Mouse (Mus musculus) embryonic stem cell, embryonic (primary cell): ENCODE results near the gene Nudt17.

ENCODE experiments used
- CTCF ChIA-PET, 4 experiments: fragments of 300-600 bp in 2 of 4; fragments of 350-600 bp in 2 of 4; sonication (Branson Sonifier 250); formaldehyde crosslinking; loops; one replicate each; lab custom pipeline; 2022; ENCODE audit warnings: inconsistent platforms in 2 of 4; lab: Charles Lee
- POLR2A ChIA-PET, 4 experiments: fragments of 300-600 bp in 2 of 4; fragments of 350-600 bp in 2 of 4; sonication (Branson Sonifier 250); formaldehyde crosslinking; loops; one replicate each; lab custom pipeline; 2022; ENCODE audit warnings: antibody characterized with exemption in 4 of 4, inconsistent platforms in 1 of 4; lab: Charles Lee

Gene Nudt17

GRCm38 (mm10) chr3:96727343-96727827, 19.0 kb upstream of the Nudt17 start, which contains the start of the genes Polr3c and Rnf115:
Polr3c (minus strand) TSS chr3:96727628.
Rnf115 (plus strand) TSS chr3:96727664.
- ChIA-PET POLR2A (interaction anchor here in 3 of 4 experiments (0.6 to 1.8 kb wide), 32 partner anchors 9 to 151 kb away, joined by 3 to 14 read pairs (median 4); partner anchors contain the start of genes Gm16253 (in 3 of the 3), Pias3 (in 3 of the 3), Nudt17 (in 2 of the 3) and Polr3gl (in 1 of the 3)), CTCF (interaction anchor here in 2 of 4 experiments (0.6 to 1.0 kb wide), 3 partner anchors 19 to 209 kb away, joined by 3 read pairs; partner anchors contain the start of gene Nudt17 (in 1 of the 2))

DNA sequence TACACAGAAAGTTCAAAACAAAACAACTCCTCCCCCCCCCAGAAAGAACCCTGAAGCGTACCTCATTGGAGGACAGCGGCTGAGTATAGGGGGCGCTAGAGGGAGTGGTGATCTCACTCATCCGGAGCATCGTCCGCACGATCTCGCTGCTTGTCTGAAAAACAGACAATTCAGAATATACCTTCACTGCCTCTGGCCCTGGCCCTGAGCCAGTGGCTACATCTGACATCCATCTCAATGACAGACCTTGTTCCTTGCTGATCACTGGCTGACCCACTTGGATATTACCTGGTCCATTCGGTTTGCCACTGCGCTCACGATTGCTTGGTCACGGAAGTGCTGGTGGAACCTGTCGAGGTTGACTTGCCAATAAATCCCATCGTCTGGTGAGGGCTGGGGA, 10.8 kb upstream of the Nudt17 start:
- ChIA-PET POLR2A (interaction anchor here in 2 of 4 experiments (0.6 to 2.3 kb wide), 16 partner anchors 8 to 161 kb away, joined by 3 to 13 read pairs (median 4); partner anchors contain the start of genes Nudt17 (in 2 of the 2), Polr3c (in 2 of the 2), Rnf115 (in 2 of the 2) and Pias3 (in 1 of the 2)), CTCF (interaction anchor here in 3 of 4 experiments (0.5 to 1.9 kb wide), 17 partner anchors 11 to 500 kb away, joined by 3 to 10 read pairs (median 3); partner anchors contain the start of genes Nudt17 (in 2 of the 3), Bola1 (in 1 of the 3) and Itga10 (in 1 of the 3))

- CTCF ChIA-PET: interaction anchor here in 2 of 4 experiments (0.6 to 1.5 kb wide), 2 partner anchors 11 to 122 kb away, joined by 3 to 10 read pairs; partner anchors contain the start of gene Polr3gl (in 1 of the 2)
- POLR2A ChIA-PET: interaction anchor here in 2 of 4 experiments (1.0 to 1.8 kb wide), 6 partner anchors 9 to 81 kb away, joined by 3 to 8 read pairs (median 4); partner anchors contain the start of genes Gm42957 (in 1 of the 2), Pex11b (in 1 of the 2) and Pias3 (in 1 of the 2)
Observed at GRCm38 (mm10) chr3:96715854-96716253, 7.5 kb upstream of the Nudt17 start.

- POLR2A ChIA-PET: interaction anchor here in 2 of 4 experiments (0.9 to 1.8 kb wide), 2 partner anchors 31 to 39 kb away, joined by 3 to 4 read pairs; no protein-coding TSS in a partner anchor
- CTCF ChIA-PET: interaction anchor here in 2 of 4 experiments (1.0 to 1.5 kb wide), 3 partner anchors 9 to 15 kb away, joined by 4 to 10 read pairs (median 4); no protein-coding TSS in a partner anchor
Observed at GRCm38 (mm10) chr3:96714286-96714685, 5.9 kb upstream of the Nudt17 start.

DNA sequence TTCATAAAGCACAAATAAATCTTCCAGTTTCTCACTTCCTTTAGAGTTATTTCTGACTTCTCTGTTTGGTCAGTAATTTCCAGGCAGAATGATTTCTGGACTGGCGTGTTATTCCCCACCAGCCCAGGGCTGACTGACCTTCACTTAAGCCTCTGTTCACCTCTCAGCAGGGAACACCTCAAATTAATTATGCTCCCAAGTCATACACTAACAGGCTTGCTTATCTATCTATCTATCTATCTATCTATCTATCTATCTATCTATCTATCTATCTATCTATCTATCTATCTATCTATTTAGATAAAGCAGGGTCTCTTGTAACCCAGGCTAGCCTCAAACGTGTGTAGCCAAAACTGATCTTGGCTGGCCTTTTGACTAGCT, 312 bp upstream of the Nudt17 start:
- POLR2A ChIA-PET: interaction anchor here (0.6 to 5.0 kb wide), 49 partner anchors 9 to 202 kb away, joined by 3 to 72 read pairs (median 4); partner anchors contain the start of genes Ankrd35 (in 2 of the 4), Pias3 (in 2 of the 4), Rbm8a (in 2 of the 4) and Itga10 (in 1 of the 4)
- CTCF ChIA-PET: interaction anchor here (0.6 to 2.3 kb wide), 38 partner anchors 8 to 368 kb away, joined by 3 to 20 read pairs (median 6); partner anchors contain the start of genes Itga10 (in 3 of the 4), Pias3 (in 3 of the 4), Ankrd35 (in 2 of the 4) and Ankrd34a (in 1 of the 4)

- ChIA-PET CTCF (interaction anchor here in 3 of 4 experiments (0.8 to 2.0 kb wide), 8 partner anchors 10 to 429 kb away, joined by 3 to 13 read pairs (median 4); partner anchors contain the start of genes Ankrd35 (in 2 of the 3), Itga10 (in 1 of the 3) and Pias3 (in 1 of the 3)), POLR2A (interaction anchor here (0.6 to 5.0 kb wide), 22 partner anchors 8 to 130 kb away, joined by 3 to 72 read pairs (median 6); partner anchors contain the start of genes Pias3 (in 2 of the 4), Gm16253 (in 1 of the 4), Polr3c (in 1 of the 4) and Polr3gl (in 1 of the 4))
Observed at GRCm38 (mm10) chr3:96706984-96707383, 1.4 kb downstream of the Nudt17 start.

DNA sequence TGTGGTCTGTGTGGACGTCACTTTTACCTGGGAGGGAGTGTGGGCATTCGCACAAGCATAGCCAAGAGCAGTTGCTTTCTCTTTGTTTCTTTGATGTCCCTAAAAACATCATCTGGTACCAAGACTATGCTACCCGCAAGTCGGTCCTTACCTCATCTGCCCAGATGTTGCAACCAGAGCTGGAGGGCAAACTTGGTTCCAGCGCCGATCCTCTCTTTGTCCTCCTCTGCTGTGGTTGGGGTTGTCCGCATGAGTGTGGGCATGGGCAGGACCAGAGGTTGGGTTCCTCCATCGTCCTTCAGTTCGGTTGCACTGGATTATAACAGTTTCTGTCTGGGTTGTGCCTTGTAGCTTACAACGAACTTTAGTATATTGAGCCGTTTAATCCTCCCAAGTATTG, 2.1 kb downstream of the Nudt17 start:
- ChIA-PET POLR2A (interaction anchor here (1.0 to 5.0 kb wide), 16 partner anchors 8 to 129 kb away, joined by 3 to 72 read pairs (median 6); partner anchors contain the start of genes Pias3 (in 2 of the 4), Gm16253 (in 1 of the 4), Polr3c (in 1 of the 4) and Polr3gl (in 1 of the 4)), CTCF (interaction anchor here in 2 of 4 experiments (1.2 to 2.3 kb wide), 4 partner anchors 9 to 61 kb away, joined by 3 to 16 read pairs (median 6); partner anchors contain the start of genes Ankrd35 (in 2 of the 2), Itga10 (in 1 of the 2) and Pias3 (in 1 of the 2))

- CTCF ChIA-PET: interaction anchor here (0.6 to 2.3 kb wide), 55 partner anchors 8 to 688 kb away, joined by 3 to 20 read pairs (median 4); partner anchors contain the start of genes Ankrd35 (in 2 of the 4), Itga10 (in 2 of the 4), Pias3 (in 2 of the 4) and Gm16253 (in 1 of the 4)
- POLR2A ChIA-PET: interaction anchor here (0.6 to 3.2 kb wide), 31 partner anchors 8 to 172 kb away, joined by 3 to 16 read pairs (median 4); partner anchors contain the start of genes Ankrd35 (in 2 of the 4), Pias3 (in 2 of the 4), Polr3c (in 2 of the 4) and Rbm8a (in 2 of the 4)
Observed at GRCm38 (mm10) chr3:96704778-96705177, 3.6 kb downstream of the Nudt17 start.

DNA sequence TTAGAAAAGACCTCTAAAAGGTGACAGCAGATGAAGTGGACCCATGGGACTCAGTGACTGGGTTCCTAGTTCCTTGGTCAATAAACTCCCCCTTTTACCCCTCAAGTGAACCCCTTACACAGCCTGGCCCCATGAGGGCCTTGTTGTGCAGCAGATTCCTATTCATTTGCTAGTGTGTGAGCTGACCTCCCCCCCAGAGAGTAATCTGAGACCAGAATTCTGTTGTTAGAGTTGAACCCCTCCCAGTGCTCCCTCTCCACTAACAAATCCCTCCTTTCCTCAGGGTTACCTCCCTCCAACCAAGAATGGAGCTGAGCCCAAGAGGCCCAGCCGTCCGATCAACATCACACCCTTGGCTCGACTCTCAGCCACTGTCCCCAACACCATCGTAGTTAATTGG, 7.4 kb downstream of the Nudt17 start:
- POLR2A ChIA-PET: interaction anchor here in 2 of 4 experiments (0.6 to 7.0 kb wide), 8 partner anchors 7 to 71 kb away, joined by 3 to 72 read pairs (median 5); partner anchors contain the start of genes Nudt17 (in 1 of the 2) and Rbm8a (in 1 of the 2)

GRCm38 (mm10) chr3:96700376-96700775, 8.0 kb downstream of the Nudt17 start:
- POLR2A ChIA-PET: interaction anchor here in 3 of 4 experiments (0.7 to 13.9 kb wide), 12 partner anchors 8 to 214 kb away, joined by 3 to 317 read pairs (median 6); partner anchors contain the start of genes Nudt17 (in 2 of the 3), Ankrd35 (in 1 of the 3) and Gpr89 (in 1 of the 3)

More for the DNA sequence above, 7.4 kb downstream of the Nudt17 start:
- CTCF ChIA-PET: interaction anchor here in 3 of 4 experiments (0.7 to 2.3 kb wide), 8 partner anchors 7 to 423 kb away, joined by 3 to 20 read pairs (median 3); partner anchors contain the start of genes Ankrd35 (in 2 of the 3) and Nudt17 (in 1 of the 3)

DNA sequence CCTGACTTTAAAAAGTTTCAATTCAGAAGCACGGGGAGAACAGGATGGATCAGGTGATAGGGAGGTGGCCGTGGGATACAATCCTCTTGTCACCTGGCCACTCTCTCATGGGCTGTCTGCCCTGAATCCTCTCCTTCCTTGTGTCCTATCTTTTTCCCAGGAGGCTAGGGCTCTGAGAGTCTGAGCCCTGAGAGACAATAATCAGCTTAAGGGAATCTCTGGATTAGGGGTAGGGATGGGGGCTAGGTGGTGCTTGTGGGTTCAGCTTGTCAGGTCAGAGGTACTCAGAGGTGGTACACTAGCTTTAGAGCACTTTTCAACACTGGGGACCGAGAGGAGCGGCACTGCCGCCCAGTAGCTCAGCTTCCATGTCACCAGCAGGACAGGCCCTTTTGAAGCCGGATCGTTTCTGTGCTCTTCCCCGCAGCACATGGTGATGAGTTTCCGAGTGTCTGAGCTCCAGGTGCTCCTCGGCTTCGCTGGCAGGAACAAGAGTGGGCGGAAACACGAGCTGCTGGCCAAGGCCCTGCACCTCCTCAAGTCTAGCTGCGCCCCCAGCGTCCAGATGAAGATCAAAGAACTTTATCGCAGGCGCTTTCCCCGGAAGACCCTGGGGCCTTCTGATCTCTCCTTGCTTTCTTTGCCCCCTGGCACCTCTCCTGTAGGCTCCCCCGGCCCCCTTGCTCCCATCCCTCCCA, 9.2 kb downstream of the Nudt17 start:
- POLR2A ChIA-PET: interaction anchor here (0.7 to 13.9 kb wide), 26 partner anchors 9 to 215 kb away, joined by 3 to 317 read pairs (median 5); partner anchors contain the start of genes Ankrd35 (in 3 of the 4), Nudt17 (in 2 of the 4), Rbm8a (in 2 of the 4) and Polr3gl (in 1 of the 4)
- CTCF ChIA-PET: interaction anchor here (0.5 to 2.3 kb wide), 26 partner anchors 9 to 221 kb away, joined by 3 to 20 read pairs (median 5); partner anchors contain the start of genes Ankrd35 (in 2 of the 4), Itga10 (in 2 of the 4) and Nudt17 (in 2 of the 4)

More at GRCm38 (mm10) chr3:96700376-96700775, 8.0 kb downstream of the Nudt17 start:
- CTCF ChIA-PET: interaction anchor here (0.9 to 2.3 kb wide), 15 partner anchors 8 to 220 kb away, joined by 3 to 20 read pairs (median 6); partner anchors contain the start of genes Ankrd35 (in 2 of the 4), Nudt17 (in 2 of the 4) and Itga10 (in 1 of the 4)

DNA sequence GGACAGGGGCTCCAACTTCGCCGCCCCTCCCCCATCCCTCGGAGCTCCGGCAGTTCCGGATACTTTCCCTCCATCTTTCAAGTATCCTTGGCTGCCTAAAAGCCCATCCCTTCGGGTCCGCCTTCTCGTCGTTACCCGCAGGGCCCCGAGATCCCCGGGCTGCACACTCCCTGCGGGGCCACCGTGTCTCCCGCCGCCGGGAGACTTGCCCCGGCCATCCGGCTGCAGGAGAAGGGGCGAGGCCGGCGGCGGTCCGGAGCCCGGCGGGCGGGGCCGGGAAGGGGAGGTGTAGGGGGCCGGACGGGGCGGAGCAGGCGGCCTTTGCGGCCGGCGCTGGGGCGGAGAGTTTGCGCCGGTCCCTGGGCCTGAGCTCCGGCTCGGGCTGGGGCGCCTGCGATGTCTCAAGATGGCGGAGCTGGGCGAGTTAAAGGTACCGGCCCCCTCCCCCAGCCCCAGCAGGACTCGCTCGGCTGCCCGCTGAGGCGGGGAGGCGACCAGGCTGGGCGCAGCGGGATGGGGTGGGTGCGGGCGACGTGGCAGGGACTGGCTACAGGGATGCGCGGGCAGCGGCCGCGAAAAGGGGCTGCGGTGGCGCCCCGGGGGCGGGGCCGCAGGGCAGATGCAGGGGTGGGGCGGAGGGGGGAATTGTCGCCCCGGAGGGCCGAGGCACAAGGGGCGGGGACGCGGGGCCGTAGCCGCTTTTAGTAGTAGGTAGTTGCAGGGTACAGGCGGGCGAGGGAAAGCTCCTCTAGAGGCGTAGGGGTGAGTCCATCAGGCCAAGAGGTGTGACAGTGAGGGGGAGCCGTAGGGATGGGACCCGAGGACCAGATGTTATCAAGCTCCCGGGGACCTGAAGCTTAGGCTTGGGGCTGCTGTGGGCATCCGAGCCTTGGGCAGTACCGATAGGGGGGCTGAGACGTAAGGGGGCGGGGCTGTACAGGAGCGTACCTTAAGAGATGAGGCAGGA, 11.3 kb downstream of the Nudt17 start:
- POLR2A ChIA-PET: interaction anchor here (0.5 to 13.9 kb wide), 88 partner anchors 8 to 746 kb away, joined by 3 to 317 read pairs (median 5); partner anchors contain the start of genes Ankrd35 (in 4 of the 4), Gm16253 (in 3 of the 4), Itga10 (in 3 of the 4) and Rbm8a (in 3 of the 4)

GRCm38 (mm10) chr3:96696198-96696765, 12.1 kb downstream of the Nudt17 start, which contains the start of gene Pias3:
Pias3 (plus strand) TSS chr3:96696384.
- POLR2A ChIA-PET: interaction anchor here (0.6 to 13.9 kb wide), 67 partner anchors 9 to 745 kb away, joined by 3 to 317 read pairs (median 6); partner anchors contain the start of genes Ankrd35 (in 4 of the 4), Gm16253 (in 3 of the 4), Rbm8a (in 3 of the 4) and Txnip (in 3 of the 4)

More for the DNA sequence above, 11.3 kb downstream of the Nudt17 start:
- CTCF ChIA-PET: interaction anchor here (0.5 to 2.7 kb wide), 34 partner anchors 8 to 194 kb away, joined by 3 to 18 read pairs (median 5); partner anchors contain the start of genes Nudt17 (in 3 of the 4), Polr3gl (in 2 of the 4), Ankrd35 (in 1 of the 4) and Gm16253 (in 1 of the 4)

DNA sequence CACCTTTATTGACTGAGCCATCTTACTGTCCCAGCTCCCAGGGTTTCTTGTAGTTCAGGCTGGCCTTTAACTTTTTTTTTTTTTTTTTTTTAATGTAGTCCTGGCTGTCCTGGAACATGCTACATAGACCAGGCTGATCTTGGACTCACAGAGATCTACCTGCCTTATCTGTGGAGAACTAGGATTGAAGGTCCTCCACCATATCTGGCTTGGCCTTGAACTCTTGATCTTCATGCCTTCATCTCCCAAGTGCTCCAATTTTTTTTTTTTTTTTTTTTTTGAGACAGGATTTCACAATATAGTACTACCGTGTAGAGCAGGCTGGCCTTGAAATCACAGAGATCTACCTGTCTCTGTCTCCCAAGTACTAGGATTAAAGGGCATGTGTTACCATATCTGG, 14.8 kb downstream of the Nudt17 start:
- ChIA-PET CTCF (interaction anchor here (0.7 to 3.1 kb wide), 20 partner anchors 10 to 409 kb away, joined by 3 to 14 read pairs (median 5); partner anchors contain the start of genes Nudt17 (in 2 of the 4), Ankrd35 (in 1 of the 4) and Itga10 (in 1 of the 4)), POLR2A (interaction anchor here (0.7 to 13.9 kb wide), 24 partner anchors 9 to 613 kb away, joined by 3 to 317 read pairs (median 6); partner anchors contain the start of genes Ankrd35 (in 2 of the 4), Nudt17 (in 2 of the 4), Gm16253 (in 1 of the 4) and Rbm8a (in 1 of the 4))

More at GRCm38 (mm10) chr3:96696198-96696765, 12.1 kb downstream of the Nudt17 start, which contains the start of gene Pias3:
- CTCF ChIA-PET: interaction anchor here in 3 of 4 experiments (0.6 to 2.7 kb wide), 29 partner anchors 8 to 119 kb away, joined by 3 to 18 read pairs (median 6); partner anchors contain the start of genes Nudt17 (in 3 of the 3), Polr3gl (in 2 of the 3), Ankrd35 (in 1 of the 3) and Gm16253 (in 1 of the 3)
